Mouse (Mus musculus) cerebellum, adult 18-20 months (tissue): ENCODE results near the gene Mcam.
"Not testable (repeated sequence)": the region's sequence is repeated elsewhere in the genome, so short reads cannot be mapped to it uniquely, and the experiment has no call there.

ENCODE experiments used
- DNase-seq, 2 experiments: peaks; one replicate each; pipeline ENCODE4 v3.0.0; 2021

The Mcam gene

GRCm38 (mm10) chr9:44109360-44110095 is 24.7 kb upstream of the Mcam start:
- peak; percentile 78 to 85 for DNase-seq

- not testable (repeated sequence) for DNase-seq
Measured at GRCm38 (mm10) chr9:44111909-44112308, 22.4 kb upstream of the Mcam start.

GRCm38 (mm10) chr9:44113105-44113789 is 21.0 kb upstream of the Mcam start, which contains the start of the genes Gm49380 and Rnf26:
Gene Gm49380, minus strand, starts transcription at chr9:44113500.
Gene Rnf26, minus strand, starts transcription at chr9:44113517.
- peak; percentile 94 to 98 for DNase-seq

- DNase-seq: no peak
Measured at GRCm38 (mm10) chr9:44114453-44114852, 19.8 kb upstream of the Mcam start.

- no peak for DNase-seq
Measured at GRCm38 (mm10) chr9:44115599-44115998, 18.7 kb upstream of the Mcam start.

GRCm38 (mm10) chr9:44116182-44116581 is 18.1 kb upstream of the Mcam start:
- no peak for DNase-seq

- DNase-seq: no peak
Measured at GRCm38 (mm10) chr9:44119011-44119410, 15.3 kb upstream of the Mcam start.

- DNase-seq: no peak
Measured at GRCm38 (mm10) chr9:44119948-44120465, 14.3 kb upstream of the Mcam start.

GRCm38 (mm10) chr9:44124317-44124716 is 10.0 kb upstream of the Mcam start:
- no peak for DNase-seq

GRCm38 (mm10) chr9:44125026-44125425 is 9.2 kb upstream of the Mcam start:
- no peak for DNase-seq

- peak; percentile 86 to 93 for DNase-seq
Measured at GRCm38 (mm10) chr9:44125546-44126428, 8.5 kb upstream of the Mcam start.

GRCm38 (mm10) chr9:44126746-44127145 is 7.5 kb upstream of the Mcam start:
- DNase-seq: no peak

GRCm38 (mm10) chr9:44127351-44127801 is 6.9 kb upstream of the Mcam start:
- no peak for DNase-seq

- no peak for DNase-seq
Measured at GRCm38 (mm10) chr9:44129633-44130032, 4.6 kb upstream of the Mcam start.

GRCm38 (mm10) chr9:44130034-44130433 is 4.2 kb upstream of the Mcam start:
- DNase-seq: peak; percentile 51

GRCm38 (mm10) chr9:44130581-44131275 is 3.5 kb upstream of the Mcam start:
- peak in 1 of 2 experiments; percentile 23 for DNase-seq

GRCm38 (mm10) chr9:44131276-44131590 is 3.0 kb upstream of the Mcam start:
- no peak for DNase-seq

GRCm38 (mm10) chr9:44132200-44132599 is 2.1 kb upstream of the Mcam start:
- DNase-seq: no peak

GRCm38 (mm10) chr9:44133287-44133686 is 982 bp upstream of the Mcam start:
- peak; percentile 38 to 46 for DNase-seq

GRCm38 (mm10) chr9:44134851-44135730 is 822 bp downstream of the Mcam start:
- peak; percentile 58 to 76 for DNase-seq

GRCm38 (mm10) chr9:44135731-44136411 is 1.6 kb downstream of the Mcam start:
- DNase-seq: peak; percentile 51 to 53
